Mouse (Mus musculus) forebrain, embryonic 14.5 days (tissue): ENCODE data around the gene Pfkfb3. TPM values are rescaled to one million over a fixed set of nuclear protein-coding genes. Genes with fewer than 3 reads are reported as not detected.
A peak's percentile ranks its signal among the peaks of the same experiment; 100 is the strongest.

ENCODE experiments used
- ATAC-seq: fragments of 200-750 bp; cut with Nextera tagmentation; 2 replicates; pipeline ENCODE4 v1.8.0; 2017; ENCODE audit warnings: mild to moderate bottlenecking, moderate library complexity
- DNase-seq: peaks from one replicate; pipeline ENCODE4 v3.0.0-alpha.2; 2015; ENCODE audit warnings: low spot score
- H3K27ac ChIP-seq: fragments of 300-500 bp; sonication (generic); 2 replicates; pipeline ENCODE4 v1.5.1; 2014; ENCODE audit warnings: low read depth, mild to moderate bottlenecking, control low read depth, low read length, moderate library complexity
- H3K27me3 ChIP-seq: fragments of 300-500 bp; sonication (generic); replicated peaks from 2 replicates; pipeline ENCODE4 v1.6.1; 2014; ENCODE audit warnings: low read length, control low read depth, mixed read lengths; ENCODE audit not compliant: control insufficient read depth, insufficient read depth
- H3K36me3 ChIP-seq: fragments of 300-500 bp; sonication (generic); 2 replicates; pipeline ENCODE4 v1.6.1; 2014; ENCODE audit warnings: low read length, control low read depth; ENCODE audit not compliant: control insufficient read depth, insufficient read depth
- H3K4me1 ChIP-seq: fragments of 300-500 bp; sonication (generic); 2 replicates; pipeline ENCODE4 v1.6.1; 2014; ENCODE audit warnings: antibody characterized with exemption, low read length, control low read depth; ENCODE audit not compliant: control insufficient read depth, insufficient read depth
- H3K4me2 ChIP-seq: fragments of 300-500 bp; sonication (generic); 2 replicates; pipeline ENCODE4 v1.6.1; 2014; ENCODE audit warnings: mild to moderate bottlenecking, control low read depth, low read length
- H3K4me3 ChIP-seq: fragments of 300-500 bp; sonication (generic); 2 replicates; pipeline ENCODE4 v1.5.1; 2014; ENCODE audit warnings: low read depth, low read length, control low read depth
- H3K9ac ChIP-seq: fragments of 300-500 bp; sonication (generic); 2 replicates; pipeline ENCODE4 v1.6.1; 2014; ENCODE audit warnings: mild to moderate bottlenecking, low read length, control low read depth, moderate library complexity
- H3K9me3 ChIP-seq: fragments of 300-500 bp; sonication (generic); replicated peaks from 2 replicates; pipeline ENCODE4 v1.6.1; 2016; ENCODE audit warnings: low read length, control low read depth, mixed read lengths; ENCODE audit not compliant: control insufficient read depth
- WGBS: fragments of 180-500 bp; shearing (Covaris S2); extraction: QIAGEN DNeasy Blood & Tissue Kit; methylation state at CpG from one replicate; pipeline ENCODE4 v1.1.7; 2014; 5-methylcytosine and 5-hydroxymethylcytosine counted together
- polyA plus RNA-seq: library from polyadenylated mRNA; unstranded; fragments of >200 nt; fragmentation: Nextera tagmentation; extraction: Ambion mirVana; gene quantifications from 2 replicates; pipeline ENCODE4 v1.2.1, GENCODE M21; 2014

The Pfkfb3 gene
- polyA plus RNA-seq, 1 experiment from 2014 or later = 19.8 TPM

- Histone ChIP-seq H3K27ac (no peak overlapping the region), H3K4me3 (no peak overlapping the region), H3K9me3 (no peaks in the 10 kb centered on the region), H3K4me1 (no peaks in the 10 kb centered on the region), H3K9ac (no peak overlapping the region), H3K4me2 (no peak overlapping the region), H3K36me3 (no peaks in the 10 kb centered on the region), H3K27me3 (no peaks in the 10 kb centered on the region)
- no peak for DNase-seq
- WGBS = 87% methylated on average over 5 of the region's 5 CpGs
- ATAC-seq = no peak
These were observed 27.8 kb downstream of the Pfkfb3 start for GRCm38 (mm10) chr2:11526063-11526462.

- DNase-seq (no peak), ATAC-seq (no peak)
- H3K4me2 ChIP-seq = no peak overlapping the region
- H3K9me3 ChIP-seq = no peaks in the 10 kb centered on the region
- H3K9ac ChIP-seq = no peak overlapping the region
- H3K4me3 ChIP-seq = no peak overlapping the region
- 89% methylated on average over 6 of the region's 6 CpGs for WGBS
- H3K4me1 ChIP-seq = no peaks in the 10 kb centered on the region
- no peaks in the 10 kb centered on the region for H3K36me3 ChIP-seq
- H3K27me3 ChIP-seq = no peaks in the 10 kb centered on the region
- no peak overlapping the region for H3K27ac ChIP-seq
These were observed 29.1 kb downstream of the Pfkfb3 start for GRCm38 (mm10) chr2:11524736-11525135.

- H3K27ac ChIP-seq = no peak overlapping the region
- 92% methylated on average over 7 of the region's 7 CpGs for WGBS
- H3K4me3 ChIP-seq = no peak overlapping the region
- H3K4me1 ChIP-seq = no peaks in the 10 kb centered on the region
- H3K27me3 ChIP-seq = no peaks in the 10 kb centered on the region
- H3K36me3 ChIP-seq = no peaks in the 10 kb centered on the region
- no peak overlapping the region for H3K9ac ChIP-seq
- H3K9me3 ChIP-seq = no peaks in the 10 kb centered on the region
- no peak for ATAC-seq
- H3K4me2 ChIP-seq = no peak overlapping the region
- DNase-seq = no peak
These were observed 32.1 kb downstream of the Pfkfb3 start for GRCm38 (mm10) chr2:11521758-11522157.

- H3K9ac ChIP-seq = no peak overlapping the region
- no peak for ATAC-seq
- H3K36me3 ChIP-seq = no peaks in the 10 kb centered on the region
- no peak for DNase-seq
- 88% methylated on average over 9 of the region's 9 CpGs for WGBS
- H3K27me3 ChIP-seq = no peaks in the 10 kb centered on the region
- no peak overlapping the region for H3K4me3 ChIP-seq
- no peak overlapping the region for H3K4me2 ChIP-seq
- no peaks in the 10 kb centered on the region for H3K9me3 ChIP-seq
- H3K4me1 ChIP-seq = no peaks in the 10 kb centered on the region
- no peak overlapping the region for H3K27ac ChIP-seq
These were observed 33.1 kb downstream of the Pfkfb3 start for GRCm38 (mm10) chr2:11520786-11521185.

- Histone ChIP-seq H3K4me1 (no peaks in the 10 kb centered on the region), H3K4me2 (no peak overlapping the region), H3K27ac (no peak overlapping the region), H3K27me3 (no peaks in the 10 kb centered on the region), H3K4me3 (no peak overlapping the region), H3K36me3 (no peaks in the 10 kb centered on the region), H3K9me3 (no peaks in the 10 kb centered on the region), H3K9ac (no peak overlapping the region)
- DNase-seq (no peak), ATAC-seq (no peak)
- 90% methylated on average over 3 of the region's 3 CpGs for WGBS
These were observed 38.0 kb downstream of the Pfkfb3 start for GRCm38 (mm10) chr2:11515828-11516227.

GRCm38 (mm10) chr2:11513057-11513967, 40.6 kb downstream of the Pfkfb3 start:
- Histone ChIP-seq H3K4me2 (no peak overlapping the region), H3K9ac (no peak overlapping the region), H3K27me3 (no peaks in the 10 kb centered on the region), H3K4me1 (no peaks in the 10 kb centered on the region), H3K36me3 (no peaks in the 10 kb centered on the region), H3K9me3 (no peaks in the 10 kb centered on the region), H3K27ac (no peak overlapping the region), H3K4me3 (no peak overlapping the region)
- DNase-seq = peak; percentile 54
- peak; percentile 32; the same call in 1 of the 2 replicates for ATAC-seq
- WGBS = 73% methylated on average over 18 of the region's 18 CpGs

GRCm38 (mm10) chr2:11512127-11512526, 41.8 kb downstream of the Pfkfb3 start:
- WGBS = 87% methylated on average over 1 of the region's 1 CpGs
- ATAC-seq = no peak

GRCm38 (mm10) chr2:11503736-11504135, 50.1 kb downstream of the Pfkfb3 start:
- 23% methylated on average over 7 of the region's 7 CpGs for WGBS
- peaks cover 9% of the 10 kb centered on the region; the same call in 1 of the 2 replicates for H3K4me1 ChIP-seq
- no peak overlapping the region for H3K27ac ChIP-seq
- no peaks in the 10 kb centered on the region for H3K9me3 ChIP-seq
- H3K27me3 ChIP-seq = no peaks in the 10 kb centered on the region; the same call in 1 of the 2 replicates
- no peak for ATAC-seq
- peak overlapping the region; percentile 89 for H3K4me2 ChIP-seq
- DNase-seq = no peak
- H3K9ac ChIP-seq = peak overlapping the region; percentile 84; the same call in 1 of the 2 replicates
- no peaks in the 10 kb centered on the region for H3K36me3 ChIP-seq
- H3K4me3 ChIP-seq = peak overlapping the region; percentile 64; the same call in 1 of the 2 replicates

More at GRCm38 (mm10) chr2:11512127-11512526, 41.8 kb downstream of the Pfkfb3 start:
- H3K36me3 ChIP-seq = no peaks in the 10 kb centered on the region
- no peak for DNase-seq
- H3K27me3 ChIP-seq = no peaks in the 10 kb centered on the region
- H3K4me2 ChIP-seq = no peak overlapping the region
- no peak overlapping the region for H3K27ac ChIP-seq
- H3K4me1 ChIP-seq = no peaks in the 10 kb centered on the region
- no peak overlapping the region for H3K9ac ChIP-seq
- H3K4me3 ChIP-seq = no peak overlapping the region
- no peaks in the 10 kb centered on the region for H3K9me3 ChIP-seq

GRCm38 (mm10) chr2:11502901-11503431, 50.9 kb downstream of the Pfkfb3 start:
- H3K27ac ChIP-seq = peak overlapping the region; percentile 48; the same call in 1 of the 2 replicates
- under 1% methylated on average over 39 of the region's 39 CpGs for WGBS
- peak overlapping the region; percentile 89 for H3K4me2 ChIP-seq
- peaks cover 9% of the 10 kb centered on the region; the same call in 1 of the 2 replicates for H3K4me1 ChIP-seq
- H3K36me3 ChIP-seq = 0 out of 2 replicates have a peak, but pooled peaks cover 3% of the 10 kb centered on the region
- ATAC-seq (peak; percentile 67), DNase-seq (peak; percentile 90)
- H3K9ac ChIP-seq = peak overlapping the region; percentile 84
- H3K4me3 ChIP-seq = peak overlapping the region; percentile 64
- no peaks in the 10 kb centered on the region for H3K9me3 ChIP-seq
- no peaks in the 10 kb centered on the region; the same call in 1 of the 2 replicates for H3K27me3 ChIP-seq
